Mouse (Mus musculus): ENCODE measurements at regions not wholly inside any gene's neighbourhood (a gene's known extent, or its start where the extent isn't known, plus 50 kb on each side); places are given as distances from the start of the nearest gene placed in this dataset.

DNA sequence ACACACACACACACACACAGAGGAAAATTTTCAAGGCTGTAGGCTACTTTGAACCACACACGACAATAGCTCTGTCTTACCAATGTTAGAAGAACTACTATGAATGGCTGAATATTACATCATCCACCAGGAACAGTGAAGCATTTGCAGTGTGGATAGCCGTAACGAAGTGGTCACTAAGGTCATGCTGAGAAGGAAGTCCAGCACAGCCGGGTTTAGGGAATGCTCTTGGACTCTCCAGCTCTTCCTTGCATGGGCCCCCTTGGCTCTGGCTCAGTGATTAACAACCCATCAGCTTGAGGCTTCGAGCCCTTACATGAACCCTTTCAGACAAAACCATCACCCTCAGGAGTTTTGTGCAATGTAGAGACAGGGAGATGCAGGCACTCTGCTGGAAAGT is 245.3 kb downstream of the Adamts20 start:
- DNase-seq (ENCODE audit: low spot score in 2 of 2): no peak

- no peak for DNase-seq (ENCODE audit: low spot score in 2 of 2)
Measured at GRCm38 (mm10) chr15:94216703-94217102, 248.5 kb downstream of the Adamts20 start.

DNA sequence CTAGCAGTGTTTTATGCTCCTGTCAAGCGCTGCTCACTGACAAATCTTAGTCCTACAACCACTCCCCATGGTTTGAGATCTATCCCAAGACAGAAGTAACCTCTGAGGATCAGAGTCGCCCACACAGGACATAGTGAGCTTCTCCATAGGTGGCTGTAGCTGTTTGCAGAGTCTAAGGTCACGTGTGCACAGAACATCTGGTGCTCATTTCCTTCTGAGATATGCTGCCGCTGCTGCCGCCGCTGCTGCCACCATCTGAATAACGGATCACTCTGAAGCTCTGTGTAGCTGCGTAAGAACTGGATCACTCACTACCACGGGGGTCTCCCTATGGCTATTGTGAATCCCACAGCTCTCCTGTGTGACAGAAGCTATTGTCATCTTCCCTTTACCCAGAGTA is 250.8 kb downstream of the Adamts20 start:
- no peak for DNase-seq (ENCODE audit: low spot score in 2 of 2)

- no peak for DNase-seq (ENCODE audit: low spot score in 2 of 2)
Measured at GRCm38 (mm10) chr15:94213393-94213792, 251.8 kb downstream of the Adamts20 start.

DNA sequence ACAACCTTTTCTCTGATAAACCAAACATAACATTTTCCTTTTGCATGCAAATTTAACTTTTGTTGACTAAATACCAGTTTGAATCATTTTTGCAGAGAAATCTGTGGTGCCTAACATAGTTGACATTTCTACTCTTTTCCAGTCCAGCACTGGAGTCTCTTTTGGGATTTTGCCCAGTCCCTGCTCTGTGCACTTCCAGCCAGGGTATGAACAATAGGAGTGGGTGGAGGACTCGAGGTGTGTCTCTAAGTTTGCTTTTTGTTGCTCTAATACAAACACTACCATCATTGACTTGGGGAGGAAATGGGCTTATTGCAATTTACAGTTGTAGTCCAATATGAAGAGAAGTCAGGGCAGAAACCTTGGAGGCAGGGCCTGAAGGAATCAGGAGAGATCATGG is 256.7 kb downstream of the Adamts20 start:
- DNase-seq (ENCODE audit: low spot score in 2 of 2): no peak

- DNase-seq (ENCODE audit: low spot score in 2 of 2): no peak
Measured at GRCm38 (mm10) chr15:94206454-94206853, 258.8 kb downstream of the Adamts20 start.

DNA sequence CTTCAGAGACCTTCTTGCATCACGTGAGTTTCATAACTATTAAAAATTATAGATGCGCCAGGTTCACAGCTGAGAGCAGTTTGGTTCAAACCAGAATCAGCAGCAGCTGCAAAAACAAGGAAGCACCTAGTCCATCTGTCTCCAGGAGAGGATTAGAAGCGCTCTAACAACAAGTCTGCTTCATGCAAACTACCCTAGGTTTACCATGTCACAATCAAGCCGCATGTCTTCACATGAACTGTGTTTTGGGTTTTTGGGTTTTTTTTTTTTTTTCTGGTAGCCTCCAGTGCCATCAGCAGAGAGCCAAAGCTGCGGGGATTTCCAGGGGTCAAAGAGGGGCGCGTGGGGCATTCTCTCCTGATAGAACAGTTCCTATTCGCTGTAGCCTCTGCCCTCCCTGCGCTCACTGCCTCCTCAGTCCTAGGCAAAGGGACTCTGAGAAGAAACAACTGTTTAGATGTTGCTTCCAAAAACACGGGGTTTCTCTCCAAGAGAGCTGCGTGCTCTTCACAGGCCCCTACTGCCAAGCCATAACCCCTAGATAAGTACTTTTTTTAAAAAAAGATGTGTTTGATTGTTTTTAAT is 259.8 kb downstream of the Adamts20 start:
- DNase-seq (ENCODE audit: low spot score in 2 of 2): no peak

DNA sequence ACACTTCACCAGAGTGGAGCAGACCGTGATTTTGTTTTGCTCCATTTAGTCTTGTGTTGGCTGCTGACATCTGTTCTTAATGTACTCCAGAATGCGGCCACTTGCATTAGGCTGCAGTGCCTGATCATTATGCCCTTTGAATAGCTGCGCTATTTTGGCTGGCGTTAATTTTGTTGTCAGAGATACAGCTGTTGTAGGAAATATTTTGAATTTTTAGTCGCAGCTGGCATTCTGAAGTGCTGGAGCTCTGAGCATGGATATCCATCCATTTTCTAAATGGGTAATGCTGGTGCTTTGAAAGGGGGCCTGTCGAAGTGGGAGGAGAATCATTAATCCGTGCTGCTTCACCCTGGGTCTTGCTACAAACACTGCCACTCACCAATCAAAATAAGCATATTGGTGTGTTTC is 275.1 kb downstream of the Adamts20 start:
- DNase-seq (ENCODE audit: low spot score in 2 of 2): no peak

DNA sequence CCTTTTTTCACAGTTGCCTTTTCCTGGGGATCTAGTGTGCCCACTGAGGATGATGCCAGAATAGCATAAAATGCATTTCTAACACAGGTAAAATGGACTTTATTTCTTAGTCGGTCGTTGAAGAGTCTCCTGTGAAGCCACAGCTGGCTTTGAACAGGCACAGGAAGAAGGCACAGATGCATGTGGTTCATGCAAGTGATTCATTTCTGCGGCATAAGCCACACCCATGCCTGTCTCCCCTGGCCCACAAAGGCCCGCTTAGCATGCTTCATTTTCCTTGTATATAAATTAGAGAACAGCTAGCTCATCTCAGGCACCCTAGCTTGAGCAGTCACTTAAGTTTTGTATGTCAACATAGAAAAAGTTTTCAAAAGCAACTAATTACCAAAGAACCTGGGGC is 277.6 kb downstream of the Adamts20 start:
- no peak for DNase-seq (ENCODE audit: low spot score in 2 of 2)

DNA sequence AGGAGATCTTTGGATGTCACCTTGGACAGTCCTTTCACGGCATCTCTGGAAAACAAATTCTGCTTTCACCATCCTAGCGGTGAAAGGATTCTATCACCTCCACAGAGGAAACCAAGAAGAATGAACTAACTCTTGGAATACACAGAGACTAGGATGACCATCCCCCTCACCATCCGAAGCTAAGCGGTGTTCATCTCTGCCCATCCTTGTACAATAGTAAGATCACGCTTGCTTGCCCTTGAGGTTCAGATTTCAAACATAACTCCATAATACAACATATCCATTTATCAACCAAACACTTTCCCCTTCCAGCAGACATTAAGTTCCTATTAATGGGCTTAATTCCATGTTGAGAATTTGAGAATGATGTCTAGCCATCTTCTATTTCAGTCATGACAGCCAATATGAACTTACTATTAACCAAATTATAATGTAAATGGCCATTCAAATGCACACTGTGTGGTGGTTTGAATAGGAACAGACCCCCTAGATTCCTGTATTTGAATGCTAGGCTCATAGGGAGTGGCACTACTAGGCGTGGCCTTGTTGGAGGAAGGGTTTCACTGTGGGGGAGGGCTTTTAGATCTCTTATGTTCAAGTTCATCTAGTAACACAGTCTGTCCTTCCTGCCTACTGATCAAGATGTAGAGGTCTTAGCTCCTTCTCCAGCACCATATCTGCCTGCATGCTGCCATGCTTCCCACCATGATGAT is 281.4 kb downstream of the Adamts20 start:
- no peak for DNase-seq (ENCODE audit: low spot score in 2 of 2)

DNA sequence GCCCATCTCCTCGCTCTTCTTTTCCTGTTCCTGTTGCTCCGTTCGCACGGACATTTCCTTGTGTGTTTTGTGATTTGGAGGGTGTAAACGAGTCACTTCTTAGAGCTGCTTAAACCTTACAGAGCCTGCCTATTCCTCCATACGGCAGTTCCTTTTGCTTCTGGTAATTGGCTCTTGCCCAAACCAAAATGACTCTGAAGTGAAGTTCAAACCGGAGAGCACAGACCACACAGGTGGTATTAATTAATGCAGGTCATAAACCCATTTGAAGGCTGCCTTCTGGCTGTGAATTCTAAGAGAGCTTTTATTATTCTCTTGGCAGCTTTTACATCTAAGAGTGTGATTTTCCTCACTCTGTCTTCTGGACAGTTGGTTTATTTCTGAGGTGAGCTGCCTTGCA is 291.1 kb downstream of the Adamts20 start:
- DNase-seq (ENCODE audit: low spot score in 2 of 2): no peak

DNA sequence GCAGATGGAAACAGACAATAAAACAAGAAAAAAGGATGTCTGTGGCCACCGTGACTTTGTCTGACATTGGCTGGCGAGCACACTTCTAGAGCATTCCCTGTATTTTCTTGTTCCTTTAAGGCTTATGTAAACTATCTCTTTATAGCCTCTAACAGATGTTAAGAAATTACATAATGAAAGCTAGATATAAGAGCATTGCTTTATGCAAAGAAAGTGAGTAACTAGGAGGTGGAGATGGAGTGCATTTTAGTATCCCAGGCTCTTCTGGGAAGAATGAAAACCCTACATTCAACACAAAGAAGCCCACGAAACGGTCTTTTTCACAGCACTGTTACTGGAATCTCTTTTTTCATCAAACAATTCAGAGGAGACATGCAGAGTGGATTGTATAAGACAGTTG is 304.4 kb downstream of the Adamts20 start:
- no peak for DNase-seq (ENCODE audit: low spot score in 2 of 2)

- peak; percentile 18 to 66 for DNase-seq (ENCODE audit: low spot score in 2 of 2)
Measured at GRCm38 (mm10) chr15:94139534-94139958, 325.7 kb downstream of the Adamts20 start.

- no peak for DNase-seq (ENCODE audit: low spot score in 2 of 2)
Measured at GRCm38 (mm10) chr15:94137159-94137952, 327.9 kb downstream of the Adamts20 start.

DNA sequence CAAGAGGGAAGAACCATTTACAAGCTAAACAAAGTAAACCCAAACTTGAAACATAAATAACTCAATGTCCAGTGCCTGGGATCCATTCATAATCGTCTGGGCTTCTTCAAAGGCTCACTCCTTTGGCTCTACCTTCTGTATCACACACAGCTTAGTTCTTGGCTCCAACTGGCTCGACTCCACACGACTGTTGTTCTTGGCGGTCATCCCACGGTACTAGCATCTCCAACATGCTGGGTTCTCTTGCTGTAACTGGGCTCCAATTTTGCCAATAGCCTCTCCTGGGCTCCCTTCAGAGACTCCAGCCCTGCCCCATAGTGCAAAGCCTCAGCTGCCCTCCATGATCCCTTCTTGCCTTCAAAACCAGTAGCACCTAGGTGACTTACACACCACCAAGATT is 352.4 kb downstream of the Adamts20 start:
- DNase-seq (ENCODE audit: low spot score in 2 of 2): no peak

DNA sequence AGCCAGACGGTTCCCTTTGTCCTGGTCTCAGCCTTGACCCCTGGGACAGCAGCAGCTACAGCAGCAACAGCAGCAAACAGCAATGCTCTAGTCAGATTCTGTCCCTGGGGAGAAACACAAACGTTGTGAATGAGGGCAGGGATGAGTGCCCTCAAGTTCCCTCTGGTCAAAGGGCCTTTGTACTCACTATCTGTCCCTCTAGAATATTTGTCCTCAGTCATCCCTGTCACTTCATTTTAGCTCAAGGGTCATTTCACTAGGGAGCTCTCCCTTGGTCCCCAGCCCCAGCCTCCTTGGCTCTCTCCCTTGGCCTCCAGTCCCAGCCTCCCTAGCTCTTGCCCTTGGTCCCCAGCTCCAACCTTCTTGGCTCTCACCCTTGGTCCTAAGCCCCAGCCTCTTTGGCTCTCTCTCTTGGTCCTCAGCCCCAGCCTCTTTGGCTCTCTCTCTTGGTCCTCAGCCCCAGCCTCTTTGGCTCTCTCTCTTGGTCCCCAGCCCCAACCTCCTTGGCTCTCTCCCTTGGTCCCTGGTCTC is 358.0 kb downstream of the Adamts20 start:
- DNase-seq (ENCODE audit: low spot score in 2 of 2): no peak

DNA sequence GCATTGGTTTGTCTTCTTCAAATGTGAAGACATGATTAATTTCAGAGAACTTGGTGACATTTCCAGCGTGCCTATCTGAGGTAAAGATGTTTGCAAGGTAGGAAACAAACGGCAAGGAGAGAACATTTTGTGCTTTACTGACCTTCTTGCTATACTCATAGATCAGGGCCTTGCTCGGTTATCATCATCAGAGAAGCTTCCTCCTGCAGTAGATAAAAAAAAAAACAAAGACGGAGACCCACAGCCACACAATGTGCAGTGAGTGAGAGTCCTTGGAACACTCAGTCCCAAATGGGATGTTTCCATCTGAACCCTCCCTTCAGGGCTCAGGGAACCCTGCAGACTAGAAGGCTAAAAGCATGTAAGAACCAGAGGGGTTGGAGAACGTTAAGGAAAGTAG is 374.6 kb downstream of the Adamts20 start:
- DNase-seq (ENCODE audit: low spot score in 2 of 2): no peak

- no peak for DNase-seq (ENCODE audit: low spot score in 2 of 2)
Measured at GRCm38 (mm10) chr15:94089856-94090255, 375.4 kb downstream of the Adamts20 start.

GRCm38 (mm10) chr15:94082369-94082768 is 382.8 kb downstream of the Adamts20 start:
- no peak for DNase-seq (ENCODE audit: low spot score in 2 of 2)

- DNase-seq (ENCODE audit: low spot score in 2 of 2): no peak
Measured at GRCm38 (mm10) chr15:94077056-94077455, 388.2 kb downstream of the Adamts20 start.

DNA sequence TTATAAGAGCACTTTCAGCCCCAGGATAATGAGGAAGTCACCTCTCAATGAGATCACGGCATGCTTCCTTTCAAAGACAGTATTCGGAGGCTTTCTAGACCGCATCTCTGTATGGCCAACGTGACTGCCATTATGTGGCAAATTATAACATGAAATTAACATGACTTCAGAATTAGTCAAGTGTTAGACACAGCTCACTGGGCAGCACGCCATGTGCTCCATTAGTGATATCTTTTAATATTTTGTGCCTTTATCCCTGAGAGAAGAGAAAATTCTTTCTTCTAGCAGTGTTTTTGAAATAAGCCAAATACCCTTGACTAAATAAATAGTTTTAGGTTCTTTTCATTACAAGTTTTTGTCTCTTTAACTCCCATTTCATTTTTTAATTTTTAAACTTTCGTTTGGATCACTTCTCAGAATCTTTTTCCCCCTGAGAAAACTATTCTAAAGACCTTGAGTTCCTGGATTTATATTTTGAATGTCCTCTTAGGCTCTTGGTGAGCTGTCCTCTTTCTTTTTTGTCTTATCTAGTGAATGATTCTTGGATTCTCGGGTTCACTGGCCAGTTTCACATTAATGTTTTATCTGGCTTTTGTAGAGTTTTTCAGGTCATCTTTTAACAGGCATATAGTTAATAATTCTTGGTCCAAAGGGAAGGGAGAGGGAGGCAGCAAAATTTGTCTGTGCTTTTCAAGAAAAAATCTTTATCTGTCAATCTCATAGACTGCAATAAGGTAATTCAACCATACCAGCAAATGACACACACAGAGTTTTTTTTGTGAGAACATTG is 390.9 kb downstream of the Adamts20 start:
- DNase-seq (ENCODE audit: low spot score in 2 of 2): no peak

- DNase-seq (ENCODE audit: low spot score in 2 of 2): no peak
Measured at GRCm38 (mm10) chr15:94067721-94068120, 397.5 kb downstream of the Adamts20 start.

Data from urinary bladder, postnatal 4 days (tissue).